Mouse (Mus musculus) A20 (cell line): ENCODE data around the gene Serpini2.
"Not testable (repeated sequence)": the region's sequence is repeated elsewhere in the genome, so short reads cannot be mapped to it uniquely, and the experiment has no call there.

Experiments used
- DNase-seq: peaks from one replicate; pipeline ENCODE4 v3.0.0-alpha.2; 2011; ENCODE audit warnings: low read depth, low spot score

The Serpini2 gene

GRCm38 (mm10) chr3:75269978-75270377 is at the start of gene Serpini2:
Gene Serpini2, minus strand, starts transcription at chr3:75270078.
- DNase-seq, result no peak

DNA sequence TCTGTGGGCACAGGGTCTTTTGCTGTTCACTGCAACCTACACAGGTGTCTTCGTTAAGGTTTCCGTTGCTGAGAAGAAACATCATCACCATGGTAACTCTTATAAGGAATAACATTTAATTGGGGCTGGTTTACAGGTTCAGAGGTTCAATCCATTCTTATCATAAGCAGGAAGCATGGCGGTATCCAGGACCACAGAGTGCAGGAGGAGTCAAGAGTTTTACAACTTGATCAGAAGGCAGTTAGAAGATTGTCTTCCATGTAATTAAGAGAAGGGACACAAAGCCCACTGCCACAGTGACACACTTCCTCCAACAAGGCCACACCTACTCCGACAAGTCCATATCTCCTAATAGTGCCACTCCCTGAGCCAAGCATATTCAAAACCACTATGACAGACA is 39.0 kb upstream of the Serpini2 start:
- DNase-seq, result no peak

- no peak for DNase-seq
These were observed 38.4 kb upstream of the Serpini2 start for GRCm38 (mm10) chr3:75308228-75308627.

DNA sequence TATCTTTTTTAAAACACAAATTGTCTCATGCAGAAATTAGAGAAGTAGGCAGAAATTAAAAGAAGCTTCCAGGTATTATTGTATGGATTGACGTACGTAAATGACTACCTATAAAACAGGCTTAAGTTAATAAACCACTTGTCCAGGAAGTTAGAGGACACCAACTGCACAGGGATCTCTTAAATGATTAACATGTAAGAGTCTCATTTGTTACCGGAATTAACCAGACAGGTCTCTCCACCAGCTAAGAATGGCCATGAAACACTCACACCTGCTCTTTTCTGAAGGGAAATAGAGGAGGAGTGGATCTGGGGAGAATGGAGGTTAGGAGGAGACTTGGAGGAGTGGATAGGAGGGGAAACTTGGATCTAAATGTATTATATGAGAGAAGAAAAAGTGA is 35.7 kb upstream of the Serpini2 start:
- no peak for DNase-seq

DNA sequence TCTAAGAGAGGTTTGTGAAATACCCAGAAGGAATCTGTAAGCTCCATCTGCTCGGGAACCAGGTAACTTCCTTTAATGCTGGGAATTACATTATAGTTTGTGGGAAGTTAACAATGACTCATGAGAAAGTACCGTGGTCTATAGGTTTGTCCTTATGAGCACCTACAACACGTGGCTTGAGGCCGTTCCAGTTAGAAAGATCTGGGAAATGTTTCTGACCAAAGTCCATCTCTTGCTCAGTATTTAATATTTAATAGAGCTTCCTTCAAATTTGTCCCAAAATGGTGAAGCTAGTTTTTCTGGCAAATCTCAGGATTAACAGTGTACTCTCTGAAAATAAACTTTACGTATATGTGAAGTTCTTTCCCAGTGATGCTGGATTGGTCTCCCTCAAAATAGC is 34.7 kb upstream of the Serpini2 start:
- no peak for DNase-seq

- no peak for DNase-seq
These were observed 31.2 kb upstream of the Serpini2 start for GRCm38 (mm10) chr3:75301072-75301471.

DNA sequence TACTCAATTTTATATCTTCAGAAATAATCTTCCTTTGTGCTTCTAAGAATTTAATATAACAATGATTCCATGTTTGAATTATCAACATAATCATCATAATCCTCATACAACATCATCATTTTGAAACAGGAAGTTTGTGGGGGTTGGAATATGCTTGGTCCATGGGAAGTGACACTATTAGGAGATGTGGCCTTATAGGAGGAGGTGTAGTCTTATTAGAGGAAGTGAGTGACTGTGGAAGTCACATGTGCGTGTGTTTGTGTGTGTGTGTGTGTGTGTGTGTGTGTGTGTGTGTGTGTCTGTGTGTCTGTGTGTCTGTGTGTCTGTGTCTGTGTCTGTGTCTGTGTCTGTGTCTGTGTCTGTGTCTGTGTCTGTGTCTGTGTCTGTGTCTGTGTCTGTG is 29.6 kb upstream of the Serpini2 start:
- not testable (repeated sequence) for DNase-seq

DNA sequence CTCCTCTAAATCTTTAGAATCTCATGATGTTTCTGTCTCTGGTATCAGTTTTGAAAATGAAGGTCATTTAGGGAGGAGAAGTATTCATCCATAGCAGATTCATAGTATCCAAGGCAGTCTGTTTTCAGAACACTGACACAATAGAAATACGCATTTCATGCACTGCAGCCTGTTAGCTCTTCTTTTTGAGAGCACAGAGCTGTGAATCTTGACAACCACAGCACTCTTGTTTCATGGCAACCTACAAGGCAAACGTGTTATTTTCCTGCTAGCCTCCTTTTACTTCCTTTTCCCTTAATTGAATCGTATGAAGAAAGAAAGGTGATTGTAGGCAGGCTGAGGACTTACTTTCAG is 27.9 kb upstream of the Serpini2 start:
- no peak for DNase-seq

GRCm38 (mm10) chr3:75297026-75297757 is 27.3 kb upstream of the Serpini2 start:
- peak; percentile 55 for DNase-seq

GRCm38 (mm10) chr3:75293243-75293642 is 23.4 kb upstream of the Serpini2 start:
- no peak for DNase-seq

- DNase-seq, result peak; percentile 63
These were observed 7.6 kb upstream of the Serpini2 start for GRCm38 (mm10) chr3:75277455-75277854.

DNA sequence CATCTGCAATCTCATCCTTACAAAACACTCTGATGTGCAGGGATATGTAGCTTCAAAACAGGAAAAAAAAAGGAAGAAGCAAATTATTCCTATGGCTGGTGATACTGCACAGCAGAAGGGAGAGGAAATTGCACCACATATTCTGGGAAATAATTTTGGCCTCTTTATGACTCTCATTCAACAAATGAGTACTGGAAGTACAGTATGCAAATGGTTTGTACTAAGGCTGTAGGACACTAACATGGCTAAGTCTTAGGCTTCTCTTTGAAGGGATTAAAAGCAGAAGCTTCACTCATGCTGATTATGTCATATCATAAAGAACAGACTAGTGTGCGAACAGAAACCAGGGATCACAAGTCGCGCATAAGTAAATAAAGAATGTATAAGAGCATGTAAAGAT is 6.6 kb upstream of the Serpini2 start:
- DNase-seq, result no peak

GRCm38 (mm10) chr3:75275127-75275526 is 5.2 kb upstream of the Serpini2 start:
- no peak for DNase-seq

- DNase-seq, result no peak
These were observed 10.5 kb downstream of the Serpini2 start for GRCm38 (mm10) chr3:75259356-75259755.

DNA sequence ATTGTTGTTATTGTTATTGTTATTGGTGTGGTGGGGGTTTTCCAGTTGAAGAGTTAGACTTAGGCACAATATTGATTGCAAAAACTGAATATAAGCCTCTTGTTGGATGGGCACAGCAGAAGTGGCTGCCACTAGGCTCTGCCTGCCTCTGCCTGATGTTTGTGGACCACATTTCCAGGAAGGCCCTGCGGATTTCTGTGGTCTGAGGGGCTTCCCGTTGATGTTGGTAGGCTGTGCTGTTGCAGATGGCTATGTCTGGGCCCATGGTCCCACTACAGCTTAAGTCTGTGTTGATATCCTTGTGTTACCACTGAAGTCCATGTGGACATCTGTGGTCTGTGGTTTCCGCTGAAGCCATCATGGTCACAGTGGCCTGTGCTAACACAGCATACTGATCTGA is 50.2 kb downstream of the Serpini2 start:
- DNase-seq, result no peak

DNA sequence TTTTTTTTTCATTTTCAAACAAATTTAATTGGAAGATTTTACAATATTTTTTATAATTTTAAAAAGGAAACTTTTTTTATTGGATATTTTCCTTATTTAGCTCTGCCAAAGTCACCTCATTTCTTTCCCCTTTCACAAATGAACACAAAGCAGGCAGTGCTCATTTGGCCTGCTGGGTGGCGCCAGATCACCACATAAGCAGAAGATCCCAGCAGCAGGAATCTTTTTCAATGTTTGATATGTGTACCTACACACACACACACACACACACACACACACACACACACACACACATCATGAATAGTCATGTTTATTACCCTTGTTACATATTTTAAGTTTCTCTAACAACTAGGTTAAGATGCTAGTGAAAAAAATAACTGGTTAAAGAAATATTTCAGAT is 50.7 kb downstream of the Serpini2 start:
- peak; percentile 42 for DNase-seq

DNA sequence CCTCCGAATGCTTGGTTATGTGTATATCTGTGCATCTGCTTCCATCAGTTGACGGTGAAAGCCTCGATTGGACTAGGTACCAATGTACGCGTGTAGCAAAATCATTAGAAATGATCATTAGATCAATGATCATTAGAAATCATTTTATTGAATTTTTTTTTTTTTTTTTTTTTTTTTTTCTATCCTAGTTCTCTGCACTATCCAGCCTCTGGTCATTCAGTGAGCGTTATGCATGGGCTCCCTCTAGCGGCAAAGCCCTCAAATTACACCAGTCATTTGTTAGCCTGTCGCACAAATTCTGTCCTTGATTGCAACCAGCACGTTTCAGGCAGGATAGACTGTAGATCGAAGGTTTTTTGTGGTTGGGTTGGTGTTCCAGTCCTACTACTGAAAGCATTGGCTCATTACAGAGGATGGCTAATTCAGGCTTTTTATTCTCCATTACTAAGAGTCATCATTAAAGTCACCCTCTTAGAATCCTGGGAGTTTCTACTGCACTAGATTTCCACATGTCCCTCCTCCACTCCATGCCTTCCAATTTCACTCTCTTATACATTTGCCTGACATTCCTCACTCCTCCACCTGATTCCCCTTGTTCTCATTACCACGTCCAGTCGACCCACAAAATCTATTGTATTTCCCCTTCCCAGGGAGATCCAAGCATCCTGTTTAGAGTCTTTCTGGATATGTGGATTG is 66.9 kb downstream of the Serpini2 start:
- DNase-seq, result peak; percentile 56
